Mouse (Mus musculus) induced T-regulatory cell, adult 2 months (primary cell): ENCODE results near the gene Lpo.

Source experiments
- DNase-seq: peaks from one replicate; pipeline ENCODE4 v3.0.0-alpha.2; 2012; ENCODE audit warnings: low read depth

Gene Lpo

GRCm38 (mm10) chr11:87805448-87805847 is 22.6 kb downstream of the Lpo start:
- peak; percentile 73 for DNase-seq

GRCm38 (mm10) chr11:87802621-87803020 is 25.5 kb downstream of the Lpo start:
- DNase-seq, result peak; percentile 50

- DNase-seq, result peak; percentile 63
Observed at GRCm38 (mm10) chr11:87801711-87802275, 26.3 kb downstream of the Lpo start.

- no peak for DNase-seq
Observed at GRCm38 (mm10) chr11:87793460-87793859, 34.6 kb downstream of the Lpo start, which contains the start of gene Mpo. Gene Mpo, plus strand, starts transcription at chr11:87793581.

- DNase-seq, result no peak
Observed at GRCm38 (mm10) chr11:87790088-87790487, 38.0 kb downstream of the Lpo start.

GRCm38 (mm10) chr11:87780130-87780529 is 48.0 kb downstream of the Lpo start:
- DNase-seq, result no peak

GRCm38 (mm10) chr11:87779392-87779791 is 48.7 kb downstream of the Lpo start:
- DNase-seq, result no peak

- DNase-seq, result no peak
Observed at GRCm38 (mm10) chr11:87778915-87779314, 49.2 kb downstream of the Lpo start.

- DNase-seq, result peak; percentile 37
Observed at GRCm38 (mm10) chr11:87778100-87778765, 49.9 kb downstream of the Lpo start.

- DNase-seq, result no peak
Observed at GRCm38 (mm10) chr11:87772354-87772753, 55.7 kb downstream of the Lpo start.

- DNase-seq, result peak; percentile 90
Observed at GRCm38 (mm10) chr11:87770989-87771388, 57.1 kb downstream of the Lpo start.

- DNase-seq, result no peak
Observed at GRCm38 (mm10) chr11:87768745-87769144, 59.3 kb downstream of the Lpo start.

GRCm38 (mm10) chr11:87763988-87764876 is 63.9 kb downstream of the Lpo start:
- peak; percentile 65 for DNase-seq

- peak; percentile 64 for DNase-seq
Observed at GRCm38 (mm10) chr11:87763511-87763987, 64.5 kb downstream of the Lpo start.

GRCm38 (mm10) chr11:87762702-87763385 is 65.2 kb downstream of the Lpo start:
- no peak for DNase-seq

GRCm38 (mm10) chr11:87761806-87762701 is 66.0 kb downstream of the Lpo start:
- DNase-seq, result peak; percentile 48

GRCm38 (mm10) chr11:87761181-87761721 is 66.8 kb downstream of the Lpo start:
- DNase-seq, result no peak

- peak; percentile 69 for DNase-seq
Observed at GRCm38 (mm10) chr11:87760301-87761081, 67.6 kb downstream of the Lpo start, which contains the start of gene Tspoap1. Gene Tspoap1, plus strand, starts transcription at chr11:87760541.

- peak; percentile 89 for DNase-seq
Observed at GRCm38 (mm10) chr11:87759609-87760005, 68.5 kb downstream of the Lpo start.
